ENCODE assay signal across 11 mouse cellular contexts in the genomic region with DNA sequence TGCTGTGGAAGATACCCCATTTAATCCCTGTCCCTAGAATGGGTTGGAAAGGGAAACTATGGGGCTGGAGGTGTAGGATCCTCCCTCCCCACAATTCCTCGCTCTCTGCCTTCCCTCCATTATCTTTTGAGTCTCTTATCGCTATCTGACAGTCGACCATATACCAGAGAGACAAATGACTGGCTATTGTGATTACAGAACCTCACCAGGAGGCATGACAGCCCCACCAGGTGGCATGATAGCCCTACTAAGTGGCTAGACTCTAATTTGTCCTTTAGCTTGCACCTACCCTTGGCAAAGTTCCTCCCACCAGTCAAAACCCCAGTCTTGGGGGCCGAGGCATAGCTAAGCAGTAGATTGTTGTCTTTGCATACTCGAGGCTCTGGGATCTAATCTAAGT. TPM values are rescaled to one million over a fixed set of nuclear protein-coding genes. Genes with fewer than 3 reads are reported as not detected.
DNase-seq lines count a peak whose midpoint lies in the region; ATAC-seq lines count a peak whose summit lies in the region.
"Had no signal": no experiment of that assay in that cellular context is flagged by ENCODE, and none has a peak within 500 bp of the region (broad histone marks: within the 10 kb centered on the region; RNA-seq: fewer than 3 reads in every experiment).

No protein-coding gene starts in this region.

- no peak overlapping the region for H3K27ac ChIP-seq in heart, embryonic 14.5 days (replicated peaks in 1 of 2; ENCODE audit: control insufficient read depth in 1 of 2, insufficient read depth in 1 of 2, low read depth in 2 of 2, low read length in 2 of 2)
- no peak overlapping the region for H3K27ac ChIP-seq in forebrain, embryonic 13.5 days
- no peak overlapping the region for H3K27ac ChIP-seq in liver, embryonic 15.5 days (replicated peaks)

- H3K27me3 ChIP-seq in heart, embryonic 14.5 days (ENCODE audit: control insufficient read depth, insufficient read depth, low read length) = peaks cover 48% of the 10 kb centered on the region
- no peaks in the 10 kb centered on the region for H3K27me3 ChIP-seq in forebrain, embryonic 13.5 days
- peaks cover 37% of the 10 kb centered on the region for H3K27me3 ChIP-seq in liver, embryonic 15.5 days

- peak overlapping the region; percentile 49 for H3K4me2 ChIP-seq in heart, embryonic 14.5 days (ENCODE audit: low read length)
- H3K4me2 ChIP-seq in forebrain, embryonic 13.5 days = peak overlapping the region; percentile 30; the same call in 1 of the 2 replicates
- H3K4me2 ChIP-seq in liver, embryonic 15.5 days = peak overlapping the region; percentile 66

- H3K9me3 ChIP-seq in heart, embryonic 14.5 days (ENCODE audit: control insufficient read depth, low read length) = no peaks in the 10 kb centered on the region
- H3K9me3 ChIP-seq in forebrain, embryonic 13.5 days (replicated peaks) = no peaks in the 10 kb centered on the region
- no peaks in the 10 kb centered on the region for H3K9me3 ChIP-seq in liver, embryonic 15.5 days (replicated peaks)

- no peak for DNase-seq in heart, adult 18-20 months
- DNase-seq in A20 (ENCODE audit: low read depth, low spot score) = peak; percentile 17
- no peak for DNase-seq in left cerebral cortex, postnatal 25 days (ENCODE audit: low spot score in 2 of 2)
- DNase-seq in embryo, embryonic 11 days = no peak
- DNase-seq: adrenal gland, adult 8-10 months; gastrocnemius, postnatal 36 days; layer of hippocampus, adult 9-11 months had no signal

- WGBS in heart, embryonic 14.5 days = 10% methylated on average over 5 of the region's 5 CpGs
- WGBS in forebrain, embryonic 13.5 days = 54% methylated on average over 5 of the region's 5 CpGs
- 20% methylated on average over 5 of the region's 5 CpGs for WGBS in liver, embryonic 15.5 days (ENCODE audit: insufficient replicate concordance)

- H3K9ac ChIP-seq in heart, embryonic 14.5 days (ENCODE audit: low read length) = no peak overlapping the region
- peak overlapping the region; percentile 31 for H3K9ac ChIP-seq in forebrain, embryonic 13.5 days
- H3K9ac ChIP-seq in liver, embryonic 15.5 days = peak overlapping the region; percentile 9; the same call in 1 of the 2 replicates

- intact Hi-C loops in left cerebral cortex, postnatal 25 days (cut with DNase I) = no loop called here

- H3K36me3 ChIP-seq in heart, embryonic 14.5 days (ENCODE audit: control insufficient read depth, insufficient read depth, low read length) = no peaks in the 10 kb centered on the region
- no peaks in the 10 kb centered on the region for H3K36me3 ChIP-seq in forebrain, embryonic 13.5 days (ENCODE audit: poor library complexity, severe bottlenecking)
- H3K36me3 ChIP-seq in liver, embryonic 15.5 days (replicated peaks) = no peaks in the 10 kb centered on the region

- peaks cover 4 to 8% of the 10 kb centered on the region in 2 experiments; a peak in 2 of 4 replicates for H3K4me1 ChIP-seq in heart, embryonic 14.5 days (ENCODE audit: control insufficient read depth in 2 of 2, insufficient read depth in 2 of 2, low read length in 2 of 2)
- H3K4me1 ChIP-seq in forebrain, embryonic 13.5 days = peaks cover 81% of the 10 kb centered on the region
- peaks cover 20% of the 10 kb centered on the region for H3K4me1 ChIP-seq in liver, embryonic 15.5 days (replicated peaks)

- H3K4me3 ChIP-seq in heart, embryonic 14.5 days (ENCODE audit: control insufficient read depth in 1 of 2, insufficient read depth in 1 of 2, low read depth in 1 of 2, low read length in 2 of 2) = no peak overlapping the region
- no peak overlapping the region for H3K4me3 ChIP-seq in forebrain, embryonic 13.5 days
- H3K4me3 ChIP-seq in liver, embryonic 15.5 days (replicated peaks) = peak overlapping the region; percentile 45

- no peak for ATAC-seq in heart, embryonic 14.5 days (ENCODE audit: insufficient number of reproducible peaks, insufficient read depth, low FRiP score, low read depth)
- no peak for ATAC-seq in forebrain, embryonic 13.5 days
- peak; percentile 38; the same call in 1 of the 2 replicates for ATAC-seq in liver, embryonic 15.5 days (ENCODE audit: insufficient read depth)
- no peak for ATAC-seq in frontal cortex, adult (ENCODE audit: low TSS enrichment)

RNA-seq across cellular contexts. Expression of a gene that starts 30.2 kb away (rescaled TPM):
- polyA plus RNA-seq in heart, embryonic 14.5 days (2014; fragmentation: Nextera tagmentation; extraction: Ambion mirVana) = 0.12 and 0.66 TPM in 2 replicates
- 1 to 10 TPM; 4.3 to 4.8 TPM for total RNA-seq in heart, adult 18-20 months (2021)
- 16.9 and 18.1 TPM in 2 replicates for polyA plus RNA-seq in forebrain, embryonic 13.5 days (2015; fragmentation: Nextera tagmentation; extraction: Ambion mirVana)
- 0.39 and 0.51 TPM in 2 replicates for polyA plus RNA-seq in liver, embryonic 15.5 days (2015; fragmentation: Nextera tagmentation; extraction: Ambion mirVana)
- 100 to 1,000 TPM; 627 to 654 TPM for total RNA-seq in left cerebral cortex, postnatal 25 days (2021)

RNA-seq across cellular contexts. Expression of a gene that starts 49.6 kb away (rescaled TPM):
- 44.8 and 48.9 TPM in 2 replicates for polyA plus RNA-seq in heart, embryonic 14.5 days (2014; fragmentation: Nextera tagmentation; extraction: Ambion mirVana)
- total RNA-seq in heart, adult 18-20 months (2021) = 10 to 100 TPM; 37.7 to 53.4 TPM
- polyA plus RNA-seq in forebrain, embryonic 13.5 days (2015; fragmentation: Nextera tagmentation; extraction: Ambion mirVana) = 21.1 and 25.1 TPM in 2 replicates
- 81.3 and 88.4 TPM in 2 replicates for polyA plus RNA-seq in liver, embryonic 15.5 days (2015; fragmentation: Nextera tagmentation; extraction: Ambion mirVana)
- 10 to 100 TPM; 49.8 to 86.4 TPM for total RNA-seq in left cerebral cortex, postnatal 25 days (2021)

Comparison
In these comparisons a context has a peak if more than half of its experiments do, and no peak if none do; other contexts are left out.
1. RNA of a gene that starts 30.2 kb away (polyA plus RNA-seq): 16.9 to 18.1 TPM in forebrain, embryonic 13.5 days; 0.12 to 0.66 TPM in heart, embryonic 14.5 days and 0.39 to 0.51 TPM in liver, embryonic 15.5 days; every median in the first group is over 10 times any median in the second.
2. Peak in every context shown above with its lines, with median percentiles within 50 percentile points of each other: H3K4me2 ChIP-seq.